Mouse (Mus musculus): ENCODE data around the gene Slc22a21.

- TF ChIP-seq POLR2A (IDR thresholded peaks at IDR 0.05; ENCODE audit: borderline replicate concordance, extremely low read depth, low read depth, low read length) (peak; percentile 40; the same call in 1 of the 2 replicates), CTCF (IDR thresholded peaks at IDR 0.05; ENCODE audit: insufficient read depth, low read length) (no peak)
Measured at GRCm38 (mm10) chr11:53903781-53904533, 76.2 kb downstream of the Slc22a21 start.
